8 mouse cellular contexts compared by ENCODE assay signal in the genomic region with DNA sequence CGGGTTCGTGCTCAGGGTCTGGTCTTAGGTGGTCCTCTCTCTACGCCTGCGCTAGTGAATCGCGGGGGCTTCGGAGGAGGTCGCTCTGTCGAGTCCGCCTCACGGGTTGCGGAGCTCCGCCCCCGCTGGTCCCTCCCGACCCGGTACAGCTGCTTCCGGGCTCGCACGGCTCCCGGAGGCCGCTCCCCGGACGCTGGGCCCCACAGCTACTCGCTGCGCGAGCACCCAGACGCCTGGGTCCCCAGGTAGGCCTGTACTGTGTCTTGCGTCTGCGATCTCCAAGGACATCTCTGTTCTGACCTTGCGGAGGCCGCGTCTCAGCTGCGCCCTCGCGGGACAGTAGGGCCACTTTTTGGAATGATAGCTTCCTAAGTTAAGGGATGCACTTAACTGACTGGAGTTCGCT. TPM values are rescaled to one million over a fixed set of nuclear protein-coding genes. Genes with fewer than 3 reads are reported as not detected.
DNase-seq lines count a peak whose midpoint lies in the region; ATAC-seq lines count a peak whose summit lies in the region.

Gene D17H6S53E (plus strand): TSS at position 168 of the 406 bp plus-strand sequence.

- peak within 1 kb of the TSS; percentile 67 for H3K4me2 ChIP-seq in hindbrain, embryonic 15.5 days

- no peaks in the 10 kb centered on the region for H3K27me3 ChIP-seq in hindbrain, embryonic 15.5 days

- peak within 1 kb of the TSS; percentile 54 for H3K4me3 ChIP-seq in hindbrain, embryonic 15.5 days

- WGBS in hindbrain, embryonic 15.5 days: under 1% methylated on average over 36 of the region's 36 CpGs

- DNase-seq in T-cell, adult 2 months (ENCODE audit: low spot score): peak; percentile 78
- peak; percentile 80 for DNase-seq in cerebellum, postnatal 25 days
- peak; percentile 67 for DNase-seq in gastrocnemius, adult 18-20 months (ENCODE audit: low spot score)
- peak; percentile 56 to 66 for DNase-seq in left cerebral cortex, adult 8-10 months (ENCODE audit: low spot score in 2 of 2)
- peak; percentile 66 to 72 for DNase-seq in right cerebral cortex, adult 2 months (ENCODE audit: low spot score in 2 of 2)
- DNase-seq in urinary bladder, postnatal 14 days (ENCODE audit: low spot score): peak; percentile 76

- peak within 1 kb of the TSS; percentile 72 for H3K27ac ChIP-seq in hindbrain, embryonic 15.5 days (replicated peaks)

- no peaks in the 10 kb centered on the region for H3K9me3 ChIP-seq in hindbrain, embryonic 15.5 days

- H3K4me1 ChIP-seq in hindbrain, embryonic 15.5 days (replicated peaks): peaks cover 44% of the 10 kb centered on the region

- peaks cover 15% of the 10 kb centered on the region for H3K36me3 ChIP-seq in hindbrain, embryonic 15.5 days

- ATAC-seq in hindbrain, embryonic 15.5 days (ENCODE audit: low FRiP score, low read depth): peak; percentile 49
- ATAC-seq in megakaryocyte, adult 5-6 weeks (ENCODE audit: poor library complexity, severe bottlenecking): peak; percentile 65

- H3K9ac ChIP-seq in hindbrain, embryonic 15.5 days: peak within 1 kb of the TSS; percentile 60

RNA-seq across cellular contexts. Expression of gene D17H6S53E, which starts in this region (rescaled TPM):
- total RNA-seq in gastrocnemius, adult 18-20 months (2021): 10 to 100 TPM; 12.6 to 16.6 TPM
- polyA plus RNA-seq in hindbrain, embryonic 15.5 days (2015; fragmentation: Nextera tagmentation; extraction: Ambion mirVana): 9.3 and 10.8 TPM in 2 replicates
- total RNA-seq in left cerebral cortex, adult 8-10 months (2022): 10 to 100 TPM; 25.6 to 34.3 (median 30.1) TPM
- total RNA-seq in megakaryocyte, adult 5-6 weeks (2015): 4.5 and 4.7 TPM in 2 replicates
- total RNA-seq in megakaryocyte, adult 5-6 weeks (2017): 13.0 and 26.1 TPM in 2 replicates

Comparison
In these comparisons a context has a peak if more than half of its experiments do, and no peak if none do; other contexts are left out.
1. Peak in every context shown above with its lines: DNase-seq, ATAC-seq, H3K4me3 ChIP-seq and H3K27ac ChIP-seq.